Mouse (Mus musculus) adrenal gland, adult 2 months (tissue): ENCODE measurements around the gene Prg3. TPM values are rescaled to one million over a fixed set of nuclear protein-coding genes. Genes with fewer than 3 reads are reported as not detected.

Experiments
- DNase-seq: peaks from one replicate; pipeline ENCODE4 v3.0.0; 2021
- polyA plus RNA-seq: library from polyadenylated mRNA; depleted of rRNA; stranded (reverse); fragments of >200 nt; gene quantifications from 2 replicates; pipeline ENCODE4 v1.2.3, GENCODE M21; 2012; rRNA removed
- total RNA-seq, 2 experiments: library from RNA; stranded (reverse); gene quantifications; 2 replicates each; pipeline ENCODE4 v1.2.3; 2021

Prg3 gene
- total and polyA plus RNA-seq, 3 experiments: not detected

DNA sequence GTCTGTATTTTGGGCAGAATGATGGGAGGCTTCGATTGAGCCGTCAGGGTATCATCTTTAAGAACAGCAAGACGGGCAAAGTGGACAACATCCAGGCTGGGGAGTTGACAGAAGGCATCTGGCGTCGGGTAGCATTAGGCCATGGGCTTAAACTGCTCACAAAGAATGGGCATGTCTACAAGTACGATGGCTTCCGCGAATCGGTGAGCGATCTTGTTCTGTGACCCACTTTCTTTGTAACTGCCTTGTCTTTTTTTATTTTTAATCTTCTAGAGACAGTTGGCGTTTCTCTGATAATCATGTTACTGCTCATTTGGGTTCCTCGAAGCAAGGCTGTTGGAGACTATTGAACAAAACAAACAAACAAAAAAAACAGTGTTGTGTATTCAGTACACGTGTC, 50.3 kb downstream of the Prg3 start:
- DNase-seq: no peak

Other genes starting within 250 kb of the Prg3 start
- 1 to 10 TPM in 1 of 2 experiments, under 1 TPM in 1; 0.98 to 2.6 TPM for gene Gm19426, start 244.6 kb upstream of the Prg3 start, total RNA-seq
- gene Gm19426, start 244.6 kb upstream of the Prg3 start, polyA plus RNA-seq: 0.65 and 1.0 TPM in 2 replicates
- 100 to 1,000 TPM in 1 of 2 experiments, 10 to 100 TPM in 1; 91.2 to 127 TPM for gene Serping1, start 212.8 kb upstream of the Prg3 start, total RNA-seq
- gene Serping1, start 212.8 kb upstream of the Prg3 start, polyA plus RNA-seq: 129 and 154 TPM in 2 replicates
- 10 to 100 TPM; 15.7 to 18.8 TPM for gene Ube2l6, start 189.4 kb upstream of the Prg3 start, total RNA-seq
- gene Ube2l6, start 189.4 kb upstream of the Prg3 start, polyA plus RNA-seq: 13.8 and 15.1 TPM in 2 replicates
- gene Smtnl1, start 165.6 kb upstream of the Prg3 start, total RNA-seq: not detected
- not detected in 2 replicates for gene Smtnl1, start 165.6 kb upstream of the Prg3 start, polyA plus RNA-seq
- gene Timm10, start 161.2 kb upstream of the Prg3 start, total RNA-seq: 10 to 100 TPM; 38.5 to 59.6 TPM
- 17.0 and 19.2 TPM in 2 replicates for gene Timm10, start 161.2 kb upstream of the Prg3 start, polyA plus RNA-seq
- gene Slc43a1, start 149.4 kb upstream of the Prg3 start, total RNA-seq: 10 to 100 TPM in 1 of 2 experiments, 1 to 10 TPM in 1; 4.4 to 12.7 TPM
- gene Slc43a1, start 149.4 kb upstream of the Prg3 start, polyA plus RNA-seq: 10.1 and 14.3 TPM in 2 replicates
- 1 to 10 TPM; 1.1 to 1.5 TPM for gene Rtn4rl2, start 101.5 kb upstream of the Prg3 start, total RNA-seq
- 11.5 and 17.5 TPM in 2 replicates for gene Rtn4rl2, start 101.5 kb upstream of the Prg3 start, polyA plus RNA-seq
- gene Slc43a3, start 51.6 kb upstream of the Prg3 start, total RNA-seq: 10 to 100 TPM; 62.5 to 80.9 TPM
- 57.5 and 59.7 TPM in 2 replicates for gene Slc43a3, start 51.6 kb upstream of the Prg3 start, polyA plus RNA-seq
- not detected for gene Prg2, start 7.8 kb upstream of the Prg3 start, total RNA-seq
- not detected in 2 replicates for gene Prg2, start 7.8 kb upstream of the Prg3 start, polyA plus RNA-seq
- gene Ssrp1, start 49.0 kb downstream of the Prg3 start, total RNA-seq: 100 to 1,000 TPM; 105 to 125 TPM
- 78.7 and 92.2 TPM in 2 replicates for gene Ssrp1, start 49.0 kb downstream of the Prg3 start, polyA plus RNA-seq
- 1 to 10 TPM; 1.1 to 1.4 TPM for gene P2rx3, start 49.2 kb downstream of the Prg3 start, total RNA-seq
- 0.54 and 0.83 TPM in 2 replicates for gene P2rx3, start 49.2 kb downstream of the Prg3 start, polyA plus RNA-seq
- 100 to 1,000 TPM in 1 of 2 experiments, 10 to 100 TPM in 1; 87.8 to 114 TPM for gene Tnks1bp1, start 59.8 kb downstream of the Prg3 start, total RNA-seq
- 66.5 and 78.9 TPM in 2 replicates for gene Tnks1bp1, start 59.8 kb downstream of the Prg3 start, polyA plus RNA-seq
- 10 to 100 TPM in 1 of 2 experiments, 1 to 10 TPM in 1; 7.7 to 14.3 TPM for gene Aplnr, start 148.0 kb downstream of the Prg3 start, total RNA-seq
- gene Aplnr, start 148.0 kb downstream of the Prg3 start, polyA plus RNA-seq: 9.4 and 12.1 TPM in 2 replicates
- gene Lrrc55, start 209.0 kb downstream of the Prg3 start, total RNA-seq: 10 to 100 TPM; 17.0 to 18.2 TPM
- 13.2 and 14.3 TPM in 2 replicates for gene Lrrc55, start 209.0 kb downstream of the Prg3 start, polyA plus RNA-seq